Comparison of ENCODE assay signal across 8 mouse cellular contexts in the genomic region with DNA sequence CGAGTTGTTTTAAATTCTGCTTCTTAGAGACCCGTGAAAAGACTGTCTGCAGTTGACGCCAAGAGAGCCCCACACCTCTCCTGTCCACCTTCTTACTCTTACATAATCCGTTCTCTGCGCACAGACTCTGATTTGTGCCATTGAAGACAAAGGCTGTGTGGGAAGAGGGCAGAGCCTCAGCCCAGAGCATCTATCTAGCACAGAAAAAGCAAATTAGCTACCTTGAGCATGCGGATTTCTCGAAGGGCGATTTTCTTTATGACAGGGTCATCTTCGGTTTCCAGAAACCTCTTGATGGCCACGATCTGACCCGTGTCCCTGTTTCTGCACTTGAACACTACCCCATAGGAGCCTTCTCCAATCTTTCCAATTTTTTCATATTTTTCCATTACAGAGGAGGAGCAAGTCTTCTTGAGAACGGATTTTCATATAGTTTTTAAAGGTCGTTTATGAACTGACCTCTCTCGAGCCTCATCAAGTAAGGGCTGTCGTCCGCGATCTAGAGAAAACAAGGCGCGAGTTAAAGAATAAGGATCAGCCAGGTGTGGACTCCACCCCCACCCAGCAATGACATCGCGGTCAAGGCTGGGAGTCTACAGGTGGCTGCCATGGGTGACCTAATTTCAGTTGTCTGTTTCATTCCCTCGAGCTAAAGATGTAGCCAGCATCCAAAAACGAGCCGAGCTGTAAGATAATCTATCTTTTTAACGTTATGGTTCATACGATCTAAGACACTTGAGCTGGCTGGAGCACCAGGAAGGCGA. TPM values are rescaled to one million over a fixed set of nuclear protein-coding genes. Genes with fewer than 3 reads are reported as not detected.
A peak's percentile ranks its signal among the peaks of the same experiment; 100 is the strongest.
DNase-seq lines count a peak whose midpoint lies in the region; ATAC-seq and TF ChIP-seq lines count a peak whose summit lies in the region.

No protein-coding gene starts in this region.

- peak overlapping the region; percentile 93 for H3K4me3 ChIP-seq in testis, adult 2 months (ENCODE audit: control insufficient read depth, low read depth, low read length)
- H3K4me3 ChIP-seq in kidney, embryonic 15.5 days (replicated peaks): peak overlapping the region; percentile 57
- H3K4me3 ChIP-seq in midbrain, embryonic 15.5 days: peak overlapping the region; percentile 60

- H3K4me2 ChIP-seq in kidney, embryonic 15.5 days: peak overlapping the region; percentile 97
- peak overlapping the region; percentile 89 for H3K4me2 ChIP-seq in midbrain, embryonic 15.5 days

- H3K36me3 ChIP-seq in testis, adult 2 months (ENCODE audit: control insufficient read depth, insufficient read depth, low read length): no peaks in the 10 kb centered on the region
- H3K36me3 ChIP-seq in kidney, embryonic 15.5 days: no peaks in the 10 kb centered on the region
- no peaks in the 10 kb centered on the region for H3K36me3 ChIP-seq in midbrain, embryonic 15.5 days (replicated peaks)

- no peaks in the 10 kb centered on the region for H3K9me3 ChIP-seq in kidney, embryonic 15.5 days (replicated peaks)
- H3K9me3 ChIP-seq in midbrain, embryonic 15.5 days: no peaks in the 10 kb centered on the region

- peak; percentile 11 to 62 for DNase-seq in frontal cortex, adult 2 months (ENCODE audit: extremely low spot score in 1 of 2, low spot score in 1 of 2)
- no peak for DNase-seq in frontal cortex, postnatal 14 days (ENCODE audit: low spot score in 2 of 2)
- no peak for DNase-seq in testis, postnatal 10 days (ENCODE audit: low spot score)
- no peak for DNase-seq in MN1 (ENCODE audit: low spot score)
- no peak for DNase-seq in layer of hippocampus, postnatal 10 days (ENCODE audit: low spot score in 2 of 2)

- no peak; the same call in 1 of the 2 replicates for TF ChIP-seq POLR2A in testis, adult 2 months (IDR thresholded peaks at IDR 0.05; ENCODE audit: control insufficient read depth, low read depth, low read length)

- ATAC-seq in kidney, embryonic 15.5 days (replicated peaks; ENCODE audit: low FRiP score): peak; percentile 53
- peak; percentile 13 for ATAC-seq in midbrain, embryonic 15.5 days (replicated peaks)

- peak overlapping the region; percentile 75 for H3K27ac ChIP-seq in testis, adult 2 months (ENCODE audit: control insufficient read depth, insufficient read depth, low read depth, low read length)
- H3K27ac ChIP-seq in kidney, embryonic 15.5 days: peak overlapping the region; percentile 78
- peak overlapping the region; percentile 50; the same call in 1 of the 2 replicates for H3K27ac ChIP-seq in midbrain, embryonic 15.5 days

- no peak for TF ChIP-seq CTCF in testis, adult 2 months (IDR thresholded peaks at IDR 0.05; ENCODE audit: control insufficient read depth, insufficient read depth, insufficient replicate concordance, low read depth, low read length)

- WGBS in kidney, embryonic 15.5 days: 31% methylated on average over 27 of the region's 27 CpGs
- 27% methylated on average over 27 of the region's 27 CpGs for WGBS in midbrain, embryonic 15.5 days

- H3K4me1 ChIP-seq in testis, adult 2 months (ENCODE audit: control insufficient read depth, insufficient read depth, low read length): peaks cover 16% of the 10 kb centered on the region
- peaks cover 20% of the 10 kb centered on the region for H3K4me1 ChIP-seq in kidney, embryonic 15.5 days
- peaks cover 19% of the 10 kb centered on the region for H3K4me1 ChIP-seq in midbrain, embryonic 15.5 days

- H3K9ac ChIP-seq in kidney, embryonic 15.5 days: peak overlapping the region; percentile 55
- peak overlapping the region; percentile 66 for H3K9ac ChIP-seq in midbrain, embryonic 15.5 days

- H3K27me3 ChIP-seq in testis, adult 2 months (ENCODE audit: control insufficient read depth, insufficient read depth, low read length): no peaks in the 10 kb centered on the region
- peaks cover 4% of the 10 kb centered on the region; the same call in 1 of the 2 replicates for H3K27me3 ChIP-seq in kidney, embryonic 15.5 days
- H3K27me3 ChIP-seq in midbrain, embryonic 15.5 days (replicated peaks): no peaks in the 10 kb centered on the region

RNA-seq across cellular contexts. Expression of a gene that starts 1.1 kb away (rescaled TPM):
- polyA plus RNA-seq in frontal cortex, adult 2 months (2012; rRNA removed): 9.6 and 11.4 TPM in 2 replicates
- 7.9 and 8.2 TPM in 2 replicates for polyA plus RNA-seq in testis, adult 2 months (2012; rRNA removed)
- 21.4 and 24.7 TPM in 2 replicates for polyA plus RNA-seq in kidney, embryonic 15.5 days (2015; fragmentation: Nextera tagmentation; extraction: Ambion mirVana)
- polyA plus RNA-seq in midbrain, embryonic 15.5 days (2015; fragmentation: Nextera tagmentation; extraction: Ambion mirVana): 8.7 and 10.0 TPM in 2 replicates
- 10 to 100 TPM; 25.1 to 27.9 TPM for total RNA-seq in layer of hippocampus, postnatal 10 days (2021)

Comparison
In these comparisons a context has a peak if more than half of its experiments do, and no peak if none do; other contexts are left out.
1. DNase-seq: peak in frontal cortex, adult 2 months (2 of 2); none in frontal cortex, postnatal 14 days (0 of 2), testis, postnatal 10 days (single experiment), MN1 (single experiment) and layer of hippocampus, postnatal 10 days (0 of 2).
2. Peak in every context shown above with its lines, with median percentiles within 50 percentile points of each other: H3K27ac ChIP-seq and H3K4me3 ChIP-seq.